Mouse (Mus musculus) hindbrain, embryonic 13.5 days (tissue): ENCODE measurements around the gene Gfap. TPM values are rescaled to one million over a fixed set of nuclear protein-coding genes. Genes with fewer than 3 reads are reported as not detected.
A peak's percentile ranks its signal among the peaks of the same experiment; 100 is the strongest.

ENCODE experiments used
- ATAC-seq: fragments of 200-750 bp; cut with Nextera tagmentation; 2 replicates; pipeline ENCODE4 v1.8.0; 2017; ENCODE audit warnings: moderate TSS enrichment; ENCODE audit not compliant: low FRiP score
- H3K27ac ChIP-seq: fragments of 300-500 bp; sonication (generic); 2 replicates; pipeline ENCODE4 v1.5.1; 2015; ENCODE audit warnings: inconsistent platforms, mild to moderate bottlenecking, moderate library complexity
- H3K27me3 ChIP-seq: fragments of 300-500 bp; sonication (generic); 2 replicates; pipeline ENCODE4 v1.6.1; 2015; ENCODE audit warnings: mild to moderate bottlenecking, inconsistent platforms
- H3K36me3 ChIP-seq: fragments of 300-500 bp; sonication (generic); 2 replicates; pipeline ENCODE4 v1.6.1; 2015; ENCODE audit warnings: mild to moderate bottlenecking, inconsistent platforms
- H3K4me1 ChIP-seq: fragments of 300-500 bp; sonication (generic); replicated peaks from 2 replicates; pipeline ENCODE4 v1.6.1; 2015; ENCODE audit warnings: inconsistent platforms
- H3K4me2 ChIP-seq: fragments of 300-500 bp; sonication (generic); 2 replicates; pipeline ENCODE4 v1.6.1; 2015; ENCODE audit warnings: inconsistent platforms, mild to moderate bottlenecking, moderate library complexity
- H3K4me3 ChIP-seq: fragments of 300-500 bp; sonication (generic); 2 replicates; pipeline ENCODE4 v1.5.1; 2015; ENCODE audit warnings: mild to moderate bottlenecking, inconsistent platforms
- H3K9ac ChIP-seq: fragments of 300-500 bp; sonication (generic); 2 replicates; pipeline ENCODE4 v1.6.1; 2015; ENCODE audit warnings: mild to moderate bottlenecking, inconsistent platforms
- H3K9me3 ChIP-seq: fragments of 300-500 bp; sonication (generic); 2 replicates; pipeline ENCODE4 v1.6.1; 2016; ENCODE audit warnings: inconsistent platforms
- WGBS: fragments of 180-500 bp; shearing (Covaris S2); methylation state at CpG from one replicate; pipeline ENCODE4 v1.1.7; 2015; 5-methylcytosine and 5-hydroxymethylcytosine counted together
- polyA plus RNA-seq: library from polyadenylated mRNA; unstranded; fragments of >200 nt; fragmentation: Nextera tagmentation; extraction: Ambion mirVana; gene quantifications from 2 replicates; pipeline ENCODE4 v1.2.1, GENCODE M21; 2015

Gene Gfap
- 0.12 and 0.18 TPM in 2 replicates for polyA plus RNA-seq

GRCm38 (mm10) chr11:102900763-102901162 is at the start of gene Gfap:
Gene Gfap (minus strand): TSS chr11:102900912.
- peak; percentile 61; the same call in 1 of the 2 replicates for ATAC-seq
- no peak within 1 kb of the TSS for H3K4me2 ChIP-seq
- H3K27ac ChIP-seq = 0 out of 2 replicates have a peak within 1 kb of the TSS, but pooled peaks have one; percentile 1
- H3K36me3 ChIP-seq = no peaks in the 10 kb centered on the region
- H3K9ac ChIP-seq = no peak within 1 kb of the TSS
- peaks cover 26% of the 10 kb centered on the region for H3K4me1 ChIP-seq
- 12% methylated on average over 7 of the region's 7 CpGs for WGBS
- no peaks in the 10 kb centered on the region for H3K9me3 ChIP-seq
- H3K27me3 ChIP-seq = peaks cover 49% of the 10 kb centered on the region
- H3K4me3 ChIP-seq = no peak within 1 kb of the TSS

GRCm38 (mm10) chr11:102948043-102948961 is 47.6 kb upstream of the Gfap start:
- Histone ChIP-seq H3K4me3 (peak overlapping the region; percentile 37), H3K27me3 (peaks cover 88% of the 10 kb centered on the region), H3K9ac (peak overlapping the region; percentile 68), H3K36me3 (no peaks in the 10 kb centered on the region), H3K27ac (peak overlapping the region; percentile 1; the same call in 1 of the 2 replicates), H3K4me2 (peak overlapping the region; percentile 65), H3K4me1 (peaks cover 57% of the 10 kb centered on the region), H3K9me3 (no peaks in the 10 kb centered on the region)
- ATAC-seq = no peak
- WGBS = under 1% methylated on average over 51 of the region's 51 CpGs

GRCm38 (mm10) chr11:102946992-102947343 is 46.3 kb upstream of the Gfap start:
- 7% methylated on average over 8 of the region's 8 CpGs for WGBS
- peaks cover 98% of the 10 kb centered on the region for H3K27me3 ChIP-seq
- peaks cover 47% of the 10 kb centered on the region for H3K4me1 ChIP-seq
- no peak for ATAC-seq
- peak overlapping the region; percentile 64; the same call in 1 of the 2 replicates for H3K9ac ChIP-seq
- H3K4me3 ChIP-seq = peak overlapping the region; percentile 44
- H3K27ac ChIP-seq = no peak overlapping the region
- peak overlapping the region; percentile 61 for H3K4me2 ChIP-seq
- no peaks in the 10 kb centered on the region for H3K9me3 ChIP-seq
- no peaks in the 10 kb centered on the region for H3K36me3 ChIP-seq

GRCm38 (mm10) chr11:102946265-102946991 is 45.7 kb upstream of the Gfap start, which contains the start of gene C1ql1:
Gene C1ql1 (minus strand): TSS chr11:102946688.
- Histone ChIP-seq H3K4me1 (peaks cover 49% of the 10 kb centered on the region), H3K27ac (no peak within 1 kb of the TSS), H3K4me2 (peak within 1 kb of the TSS; percentile 61), H3K9ac (peak within 1 kb of the TSS; percentile 64), H3K4me3 (peak within 1 kb of the TSS; percentile 44), H3K36me3 (no peaks in the 10 kb centered on the region), H3K9me3 (no peaks in the 10 kb centered on the region), H3K27me3 (peaks cover 93% of the 10 kb centered on the region)
- ATAC-seq = peak; percentile 40
- WGBS = under 1% methylated on average over 81 of the region's 87 CpGs

- peak overlapping the region; percentile 44 for H3K4me3 ChIP-seq
- no peaks in the 10 kb centered on the region for H3K36me3 ChIP-seq
- 1% methylated on average over 54 of the region's 54 CpGs for WGBS
- H3K9me3 ChIP-seq = no peaks in the 10 kb centered on the region
- peak overlapping the region; percentile 61 for H3K4me2 ChIP-seq
- H3K9ac ChIP-seq = peak overlapping the region; percentile 64
- H3K27ac ChIP-seq = no peak overlapping the region
- no peak for ATAC-seq
- H3K4me1 ChIP-seq = peaks cover 56% of the 10 kb centered on the region
- H3K27me3 ChIP-seq = peaks cover 92% of the 10 kb centered on the region
These were observed 44.9 kb upstream of the Gfap start for GRCm38 (mm10) chr11:102945306-102946264.

GRCm38 (mm10) chr11:102941236-102941635 is 40.5 kb upstream of the Gfap start:
- Histone ChIP-seq H3K4me1 (peaks cover 64% of the 10 kb centered on the region), H3K36me3 (no peaks in the 10 kb centered on the region), H3K4me3 (no peak overlapping the region), H3K27ac (no peak overlapping the region), H3K4me2 (no peak overlapping the region), H3K27me3 (peaks cover 79% of the 10 kb centered on the region), H3K9me3 (no peaks in the 10 kb centered on the region), H3K9ac (peak overlapping the region; percentile 24; the same call in 1 of the 2 replicates)
- WGBS = 53% methylated on average over 6 of the region's 6 CpGs
- ATAC-seq = no peak

GRCm38 (mm10) chr11:102939024-102939675 is 38.4 kb upstream of the Gfap start:
- no peak for ATAC-seq
- WGBS = 38% methylated on average over 13 of the region's 13 CpGs
- Histone ChIP-seq H3K27ac (no peak overlapping the region; the same call in 1 of the 2 replicates), H3K36me3 (no peaks in the 10 kb centered on the region), H3K27me3 (peaks cover 69% of the 10 kb centered on the region), H3K9me3 (no peaks in the 10 kb centered on the region), H3K4me2 (peak overlapping the region; percentile 10; the same call in 1 of the 2 replicates), H3K9ac (no peak overlapping the region), H3K4me1 (peaks cover 50% of the 10 kb centered on the region), H3K4me3 (no peak overlapping the region)

GRCm38 (mm10) chr11:102937529-102938182 is 36.9 kb upstream of the Gfap start:
- peaks cover 63% of the 10 kb centered on the region for H3K27me3 ChIP-seq
- 38% methylated on average over 3 of the region's 3 CpGs for WGBS
- H3K4me1 ChIP-seq = peaks cover 50% of the 10 kb centered on the region
- H3K27ac ChIP-seq = no peak overlapping the region
- H3K4me3 ChIP-seq = no peak overlapping the region
- H3K9me3 ChIP-seq = no peaks in the 10 kb centered on the region
- no peak overlapping the region for H3K4me2 ChIP-seq
- ATAC-seq = peak; percentile 71
- no peaks in the 10 kb centered on the region for H3K36me3 ChIP-seq
- H3K9ac ChIP-seq = no peak overlapping the region

GRCm38 (mm10) chr11:102936272-102936671 is 35.6 kb upstream of the Gfap start:
- Histone ChIP-seq H3K36me3 (no peaks in the 10 kb centered on the region), H3K27ac (no peak overlapping the region; the same call in 1 of the 2 replicates), H3K27me3 (peaks cover 60% of the 10 kb centered on the region), H3K4me2 (no peak overlapping the region), H3K4me3 (no peak overlapping the region), H3K4me1 (peaks cover 46% of the 10 kb centered on the region), H3K9me3 (no peaks in the 10 kb centered on the region), H3K9ac (peak overlapping the region; percentile 35; the same call in 1 of the 2 replicates)
- 32% methylated on average over 4 of the region's 4 CpGs for WGBS
- no peak for ATAC-seq

- no peak for ATAC-seq
- Histone ChIP-seq H3K4me1 (no peaks in the 10 kb centered on the region), H3K9ac (no peak overlapping the region), H3K9me3 (no peaks in the 10 kb centered on the region), H3K27ac (no peak overlapping the region), H3K4me2 (no peak overlapping the region), H3K4me3 (no peak overlapping the region), H3K27me3 (peaks cover 32% of the 10 kb centered on the region), H3K36me3 (no peaks in the 10 kb centered on the region)
- WGBS = 94% methylated on average over 10 of the region's 10 CpGs
These were observed 30.0 kb upstream of the Gfap start for GRCm38 (mm10) chr11:102930672-102931071.
